Mouse (Mus musculus): ENCODE data around the gene Ugt1a1. TPM values are rescaled to one million over a fixed set of nuclear protein-coding genes. Genes with fewer than 3 reads are reported as not detected.

Ugt1a1 gene
- polyA plus RNA-seq (2017; shearing (Covaris generic)), result not detected

GRCm38 (mm10) chr1:88211812-88212211, at the start of gene Ugt1a1:
Gene Ugt1a1, plus strand, starts transcription at chr1:88211959.

GRCm38 (mm10) chr1:88165711-88166110, 46.0 kb upstream of the Ugt1a1 start, which contains the start of gene Ugt1a5:
Gene Ugt1a5, plus strand, starts transcription at chr1:88166012.

GRCm38 (mm10) chr1:88200456-88200855, 11.3 kb upstream of the Ugt1a1 start, which contains the start of gene Ugt1a2:
Gene Ugt1a2, plus strand, starts transcription at chr1:88200601.

GRCm38 (mm10) chr1:88205294-88205922, 6.4 kb upstream of the Ugt1a1 start, which contains the start of gene Dnajb3:
Gene Dnajb3, minus strand, starts transcription at chr1:88205782.

GRCm38 (mm10) chr1:88226670-88227379, 15.1 kb downstream of the Ugt1a1 start, which contains the start of gene Mroh2a:
Gene Mroh2a, plus strand, starts transcription at chr1:88226986.

Other genes starting within 250 kb of the Ugt1a1 start
- 15.1 TPM for gene Usp40, start 203.4 kb upstream of the Ugt1a1 start, polyA plus RNA-seq (2017; shearing (Covaris generic))
- not detected for gene Ugt1a10, start 156.6 kb upstream of the Ugt1a1 start, polyA plus RNA-seq (2017; shearing (Covaris generic))
- gene Ugt1a9, start 141.2 kb upstream of the Ugt1a1 start, polyA plus RNA-seq (2017; shearing (Covaris generic)), result 0.22 TPM
- gene Ugt1a8, start 124.1 kb upstream of the Ugt1a1 start, polyA plus RNA-seq (2017; shearing (Covaris generic)), result not detected
- not detected for gene Ugt1a7c, start 116.9 kb upstream of the Ugt1a1 start, polyA plus RNA-seq (2017; shearing (Covaris generic))
- gene Ugt1a6b, start 108.7 kb upstream of the Ugt1a1 start, polyA plus RNA-seq (2017; shearing (Covaris generic)), result not detected
- gene Ugt1a6a, start 77.2 kb upstream of the Ugt1a1 start, polyA plus RNA-seq (2017; shearing (Covaris generic)), result 0.26 TPM
- gene Ugt1a5, start 45.9 kb upstream of the Ugt1a1 start, polyA plus RNA-seq (2017; shearing (Covaris generic)), result not detected
- not detected for gene Ugt1a2, start 11.4 kb upstream of the Ugt1a1 start, polyA plus RNA-seq (2017; shearing (Covaris generic))
- not detected for gene Dnajb3, start 6.2 kb upstream of the Ugt1a1 start, polyA plus RNA-seq (2017; shearing (Covaris generic))
- gene Mroh2a, start 15.0 kb downstream of the Ugt1a1 start, polyA plus RNA-seq (2017; shearing (Covaris generic)), result 0.66 TPM
- 104 TPM for gene Hjurp, start 65.7 kb downstream of the Ugt1a1 start, polyA plus RNA-seq (2017; shearing (Covaris generic))
- gene Trpm8, start 65.7 kb downstream of the Ugt1a1 start, polyA plus RNA-seq (2017; shearing (Covaris generic)), result not detected
- not detected for gene Spp2, start 195.0 kb downstream of the Ugt1a1 start, polyA plus RNA-seq (2017; shearing (Covaris generic))